Comparison of ENCODE assay signal across 21 mouse cellular contexts in genomic region chr16:11533441-11533840, GRCm38 (mm10).
DNase-seq lines count a peak whose midpoint lies in the region; ATAC-seq lines count a peak whose summit lies in the region.
"Had no signal": no experiment of that assay in that cellular context is flagged by ENCODE, and none has a peak within 500 bp of the region (broad histone marks: within the 10 kb centered on the region; RNA-seq: fewer than 3 reads in every experiment).

No protein-coding gene starts in this region.

- no peaks in the 10 kb centered on the region for H3K27me3 ChIP-seq in heart, embryonic 12.5 days (replicated peaks)
- H3K27me3 ChIP-seq: embryonic facial prominence, embryonic 12.5 days; forebrain, embryonic 13.5 days; heart, embryonic 15.5 days; hindbrain, embryonic 13.5 days; Patski had no signal

- no peaks in the 10 kb centered on the region for H3K36me3 ChIP-seq in heart, embryonic 12.5 days
- H3K36me3 ChIP-seq: embryonic facial prominence, embryonic 12.5 days; heart, embryonic 10.5 days; heart, embryonic 15.5 days; hindbrain, embryonic 13.5 days had no signal

- DNase-seq in cerebellum, adult 11 months = peak; percentile 17
- DNase-seq in heart, adult 11 months = peak; percentile 66
- DNase-seq in cerebellum, adult 9-10 months = peak; percentile 47
- peak; percentile 36 to 46 for DNase-seq in cerebellum, postnatal 25 days
- DNase-seq in left cerebral cortex, postnatal 25 days (ENCODE audit: low spot score in 2 of 2) = no peak
- DNase-seq: adrenal gland, postnatal 14 days; forebrain, postnatal 0 days; gastrocnemius, postnatal 36 days; heart, adult 18-20 months; heart, postnatal 14 days; kidney, adult 18-20 months had no signal

- intact Hi-C loops in left cerebral cortex, postnatal 25 days (cut with DNase I) = no loop called here

- H3K4me3 ChIP-seq in heart, embryonic 12.5 days = no peak overlapping the region
- H3K4me3 ChIP-seq: embryonic facial prominence, embryonic 12.5 days; forebrain, embryonic 13.5 days; heart, embryonic 10.5 days; heart, embryonic 15.5 days; hindbrain, embryonic 13.5 days had no signal

- no peak overlapping the region for H3K4me2 ChIP-seq in heart, embryonic 12.5 days
- H3K4me2 ChIP-seq: embryonic facial prominence, embryonic 12.5 days; forebrain, embryonic 13.5 days; heart, embryonic 15.5 days; hindbrain, embryonic 13.5 days had no signal

- H3K27ac ChIP-seq in heart, embryonic 12.5 days (ENCODE audit: poor library complexity, severe bottlenecking) = no peak overlapping the region
- H3K27ac ChIP-seq: embryonic facial prominence, embryonic 12.5 days; forebrain, embryonic 13.5 days; heart, embryonic 10.5 days; hindbrain, embryonic 13.5 days; hindbrain, postnatal 0 days had no signal

- ATAC-seq in cerebellum, adult (ENCODE audit: insufficient number of reproducible peaks, low FRiP score, low TSS enrichment) = no peak
- no peak for ATAC-seq in heart, embryonic 12.5 days (ENCODE audit: insufficient number of reproducible peaks, low FRiP score)
- ATAC-seq: activated CD4-positive, CD25-positive, alpha-beta regulatory T cell, adult 4 months; hindbrain, postnatal 0 days had no signal

- no peaks in the 10 kb centered on the region for H3K9me3 ChIP-seq in heart, embryonic 12.5 days (replicated peaks)
- H3K9me3 ChIP-seq: embryonic facial prominence, embryonic 12.5 days; forebrain, embryonic 13.5 days; heart, embryonic 10.5 days; heart, embryonic 15.5 days; hindbrain, embryonic 13.5 days had no signal

- H3K9ac ChIP-seq in heart, embryonic 12.5 days = no peak overlapping the region
- H3K9ac ChIP-seq: embryonic facial prominence, embryonic 12.5 days; forebrain, embryonic 13.5 days; forebrain, postnatal 0 days; heart, embryonic 15.5 days; hindbrain, embryonic 13.5 days had no signal

- peaks cover 39% of the 10 kb centered on the region for H3K4me1 ChIP-seq in heart, embryonic 12.5 days (replicated peaks)

- WGBS in heart, embryonic 12.5 days = 64% methylated on average over 3 of the region's 3 CpGs

Comparison
In these comparisons a context has a peak if more than half of its experiments do, and no peak if none do; other contexts are left out.
1. DNase-seq: peak in cerebellum, adult 11 months (single experiment), heart, adult 11 months (single experiment), cerebellum, adult 9-10 months (single experiment) and cerebellum, postnatal 25 days (2 of 2); none in left cerebral cortex, postnatal 25 days (0 of 2).